Mouse (Mus musculus) common myeloid progenitor, adult 5-6 weeks (primary cell): ENCODE measurements around the gene Ccdc115. TPM values are rescaled to one million over a fixed set of nuclear protein-coding genes. Genes with fewer than 3 reads are reported as not detected.

Source experiments
- total RNA-seq: library from RNA; stranded (forward); fragments of 200-1000, 187-1606 nt; gene quantifications from 2 replicates; pipeline ENCODE4 v1.2.3, GENCODE M21; 2017

The Ccdc115 gene
- total RNA-seq, 1 experiment from 2014 or later = 63.4 TPM

Other genes starting within 250 kb of the Ccdc115 start
- 33.8 and 37.4 TPM in 2 replicates for gene Imp4, start 179 bp upstream of the Ccdc115 start, total RNA-seq
- 299 and 432 TPM in 2 replicates for gene Ptpn18, start 20.1 kb upstream of the Ccdc115 start, total RNA-seq
- not detected in 2 replicates for gene Prss39, start 58.7 kb upstream of the Ccdc115 start, total RNA-seq
- not detected in 2 replicates for gene Cfc1, start 96.0 kb upstream of the Ccdc115 start, total RNA-seq
- not detected in 2 replicates for gene Prss40, start 121.3 kb upstream of the Ccdc115 start, total RNA-seq
- gene Amer3, start 140.0 kb upstream of the Ccdc115 start, total RNA-seq = not detected in 2 replicates